11 mouse cellular contexts compared by ENCODE assay signal in the genomic region with DNA sequence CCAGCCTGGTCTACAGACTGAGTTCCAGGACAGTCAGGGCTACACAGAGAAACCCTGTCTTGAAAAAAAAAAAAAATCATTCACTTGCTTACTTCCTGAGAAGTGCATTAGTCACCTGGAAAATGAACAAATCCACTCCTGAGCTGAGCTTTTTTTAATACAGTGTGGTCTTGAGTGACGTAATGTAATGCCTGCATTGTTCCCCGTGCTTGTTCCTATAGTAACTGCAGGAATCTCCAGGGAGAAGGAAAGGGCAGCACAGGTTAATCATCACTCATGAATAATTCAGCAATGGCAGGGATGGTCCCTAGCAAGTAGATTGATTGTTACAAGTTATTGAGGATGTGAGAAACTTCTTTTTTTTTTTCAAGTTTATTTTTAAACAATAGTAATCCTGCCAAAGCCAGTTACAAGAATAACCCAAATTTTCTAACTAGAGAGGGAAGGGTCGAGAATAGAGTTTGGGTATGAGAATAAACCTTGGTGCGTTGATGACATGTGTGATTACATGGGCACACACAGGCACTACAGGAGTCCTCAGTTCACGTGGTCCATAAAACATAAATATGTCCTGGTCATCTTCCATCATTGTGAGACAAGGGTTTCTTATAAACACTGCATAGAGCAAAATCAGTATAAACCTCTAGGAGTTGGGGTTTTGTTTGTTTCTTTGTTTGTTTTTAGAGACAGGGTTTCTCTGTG. TPM values are rescaled to one million over a fixed set of nuclear protein-coding genes. Genes with fewer than 3 reads are reported as not detected.
DNase-seq lines count a peak whose midpoint lies in the region; ATAC-seq and TF ChIP-seq lines count a peak whose summit lies in the region.
"Had no signal": no experiment of that assay in that cellular context is flagged by ENCODE, and none has a peak within 500 bp of the region (broad histone marks: within the 10 kb centered on the region; RNA-seq: fewer than 3 reads in every experiment).

No protein-coding gene starts in this region.

- no peak overlapping the region for H3K4me3 ChIP-seq in embryonic facial prominence, embryonic 11.5 days (ENCODE audit: low read depth, low read length)
- no peak overlapping the region for H3K4me3 ChIP-seq in embryonic facial prominence, embryonic 10.5 days
- H3K4me3 ChIP-seq in forebrain, embryonic 11.5 days (ENCODE audit: low read depth, low read length): no peak overlapping the region
- no peak overlapping the region for H3K4me3 ChIP-seq in midbrain, embryonic 10.5 days
- H3K4me3 ChIP-seq in liver, embryonic 12.5 days: no peak overlapping the region
- no peak overlapping the region for H3K4me3 ChIP-seq in gastrocnemius, adult 2 months

- no peaks in the 10 kb centered on the region for H3K9me3 ChIP-seq in embryonic facial prominence, embryonic 11.5 days (replicated peaks; ENCODE audit: control insufficient read depth, low read length)
- H3K9me3 ChIP-seq in embryonic facial prominence, embryonic 10.5 days: no peaks in the 10 kb centered on the region
- no peaks in the 10 kb centered on the region for H3K9me3 ChIP-seq in forebrain, embryonic 11.5 days (ENCODE audit: control insufficient read depth, low read length)
- no peaks in the 10 kb centered on the region for H3K9me3 ChIP-seq in midbrain, embryonic 10.5 days (replicated peaks)
- H3K9me3 ChIP-seq in liver, embryonic 12.5 days (replicated peaks): no peaks in the 10 kb centered on the region

- no peaks in the 10 kb centered on the region for H3K4me1 ChIP-seq in embryonic facial prominence, embryonic 11.5 days (ENCODE audit: control insufficient read depth, insufficient read depth, low read length)
- no peaks in the 10 kb centered on the region for H3K4me1 ChIP-seq in embryonic facial prominence, embryonic 10.5 days
- peaks cover 3% of the 10 kb centered on the region; the same call in 1 of the 2 replicates for H3K4me1 ChIP-seq in forebrain, embryonic 11.5 days (replicated peaks; ENCODE audit: control insufficient read depth, insufficient read depth, low read length)
- peaks cover 27% of the 10 kb centered on the region for H3K4me1 ChIP-seq in midbrain, embryonic 10.5 days
- peaks cover 9% of the 10 kb centered on the region; the same call in 1 of the 2 replicates for H3K4me1 ChIP-seq in liver, embryonic 12.5 days

- H3K36me3 ChIP-seq in embryonic facial prominence, embryonic 11.5 days (replicated peaks; ENCODE audit: control insufficient read depth, insufficient read depth, low read depth, low read length): no peaks in the 10 kb centered on the region
- no peaks in the 10 kb centered on the region for H3K36me3 ChIP-seq in embryonic facial prominence, embryonic 10.5 days (replicated peaks)
- no peaks in the 10 kb centered on the region for H3K36me3 ChIP-seq in forebrain, embryonic 11.5 days (ENCODE audit: control insufficient read depth, insufficient read depth, low read length)
- H3K36me3 ChIP-seq in midbrain, embryonic 10.5 days: no peaks in the 10 kb centered on the region
- no peaks in the 10 kb centered on the region for H3K36me3 ChIP-seq in liver, embryonic 12.5 days

- WGBS in embryonic facial prominence, embryonic 11.5 days: 62% methylated on average over 5 of the region's 5 CpGs
- 66% methylated on average over 5 of the region's 5 CpGs for WGBS in embryonic facial prominence, embryonic 10.5 days
- 49% methylated on average over 5 of the region's 5 CpGs for WGBS in forebrain, embryonic 11.5 days
- WGBS in midbrain, embryonic 10.5 days: 48% methylated on average over 5 of the region's 5 CpGs
- 74% methylated on average over 5 of the region's 5 CpGs for WGBS in liver, embryonic 12.5 days (ENCODE audit: insufficient replicate concordance)

- H3K4me2 ChIP-seq in embryonic facial prominence, embryonic 11.5 days (ENCODE audit: low read depth, low read length): no peak overlapping the region
- H3K4me2 ChIP-seq in forebrain, embryonic 11.5 days (ENCODE audit: low read depth, low read length, severe bottlenecking): no peak overlapping the region
- no peak overlapping the region for H3K4me2 ChIP-seq in liver, embryonic 12.5 days

- H3K27ac ChIP-seq in embryonic facial prominence, embryonic 11.5 days (replicated peaks; ENCODE audit: low read depth, low read length): no peak overlapping the region
- H3K27ac ChIP-seq in embryonic facial prominence, embryonic 10.5 days (replicated peaks): no peak overlapping the region
- H3K27ac ChIP-seq in forebrain, embryonic 11.5 days (ENCODE audit: low read depth, low read length): no peak overlapping the region
- H3K27ac ChIP-seq in midbrain, embryonic 10.5 days (replicated peaks): peak overlapping the region; percentile 64
- no peak overlapping the region for H3K27ac ChIP-seq in liver, embryonic 12.5 days
- no peak overlapping the region for H3K27ac ChIP-seq in gastrocnemius, adult 2 months

- no peaks in the 10 kb centered on the region for H3K27me3 ChIP-seq in embryonic facial prominence, embryonic 11.5 days (ENCODE audit: control insufficient read depth, insufficient read depth, low read length)
- H3K27me3 ChIP-seq in embryonic facial prominence, embryonic 10.5 days (replicated peaks; ENCODE audit: low read depth, poor library complexity, severe bottlenecking): no peaks in the 10 kb centered on the region
- H3K27me3 ChIP-seq in forebrain, embryonic 11.5 days (ENCODE audit: control insufficient read depth, insufficient read depth, low read length): no peaks in the 10 kb centered on the region
- no peaks in the 10 kb centered on the region for H3K27me3 ChIP-seq in midbrain, embryonic 10.5 days (ENCODE audit: low read depth, poor library complexity, severe bottlenecking)
- no peaks in the 10 kb centered on the region for H3K27me3 ChIP-seq in liver, embryonic 12.5 days (replicated peaks)

- TF ChIP-seq CTCF in gastrocnemius, adult 2 months (IDR thresholded peaks at IDR 0.05): no peak

- intact Hi-C loops in gastrocnemius, adult 2 months (cut with DNase I): no loop called here

- DNase-seq in embryonic facial prominence, embryonic 11.5 days (ENCODE audit: low spot score): peak; percentile 36
- no peak for DNase-seq in embryonic facial prominence, embryonic 10.5 days (ENCODE audit: low spot score)
- peak; percentile 52 for DNase-seq in 416B (ENCODE audit: low read depth)
- DNase-seq in forebrain, embryonic 11.5 days (ENCODE audit: low spot score): no peak
- peak; percentile 49 for DNase-seq in midbrain, embryonic 10.5 days (ENCODE audit: low spot score)
- no peak for DNase-seq in left cerebral cortex, adult 11 months (ENCODE audit: low spot score)
- DNase-seq in gastrocnemius, adult 2 months: no peak
- DNase-seq: cerebellum, adult 11 months; kidney, adult 11 months had no signal

- no peak overlapping the region for H3K9ac ChIP-seq in embryonic facial prominence, embryonic 11.5 days (replicated peaks; ENCODE audit: low read length)
- H3K9ac ChIP-seq in forebrain, embryonic 11.5 days (ENCODE audit: low read length): no peak overlapping the region
- H3K9ac ChIP-seq in liver, embryonic 12.5 days: no peak overlapping the region

- ATAC-seq in embryonic facial prominence, embryonic 11.5 days (replicated peaks; ENCODE audit: insufficient number of reproducible peaks, low FRiP score, low TSS enrichment, low read depth): 0 out of 2 replicates have a peak, but pooled peaks have one; percentile 70
- ATAC-seq in forebrain, embryonic 11.5 days (replicated peaks; ENCODE audit: low FRiP score): peak; percentile 95
- no peak for ATAC-seq in liver, embryonic 12.5 days

RNA-seq across cellular contexts. Expression of a gene that starts 8.8 kb away (rescaled TPM):
- polyA plus RNA-seq in embryonic facial prominence, embryonic 11.5 days (2014; fragmentation: Nextera tagmentation; extraction: Ambion mirVana): 0.20 and 0.32 TPM in 2 replicates
- polyA plus RNA-seq in embryonic facial prominence, embryonic 10.5 days (2016; fragmentation: Nextera tagmentation; extraction: Ambion mirVana): 0.11 and 0.14 TPM in 2 replicates
- 0.32 and 0.49 TPM in 2 replicates for polyA plus RNA-seq in forebrain, embryonic 11.5 days (2014; fragmentation: Nextera tagmentation; extraction: Ambion mirVana)
- polyA plus RNA-seq in midbrain, embryonic 10.5 days (2016; fragmentation: Nextera tagmentation; extraction: Ambion mirVana): 0.48 and 0.50 TPM in 2 replicates
- polyA plus RNA-seq in liver, embryonic 12.5 days (2016; fragmentation: Nextera tagmentation; extraction: Ambion mirVana): 0.07 and 0.20 TPM in 2 replicates
- total RNA-seq in gastrocnemius, adult 2 months (2021): under 1 TPM; 0.05 to 0.06 TPM
- total RNA-seq: megakaryocyte progenitor cell, adult 5-6 weeks had no signal

RNA-seq across cellular contexts. Expression of a gene that starts 44.0 kb away (rescaled TPM):
- polyA plus RNA-seq in embryonic facial prominence, embryonic 11.5 days (2014; fragmentation: Nextera tagmentation; extraction: Ambion mirVana): 8.7 and 8.8 TPM in 2 replicates
- 7.5 TPM in 2 replicates for polyA plus RNA-seq in embryonic facial prominence, embryonic 10.5 days (2016; fragmentation: Nextera tagmentation; extraction: Ambion mirVana)
- 9.4 and 9.5 TPM in 2 replicates for polyA plus RNA-seq in forebrain, embryonic 11.5 days (2014; fragmentation: Nextera tagmentation; extraction: Ambion mirVana)
- polyA plus RNA-seq in midbrain, embryonic 10.5 days (2016; fragmentation: Nextera tagmentation; extraction: Ambion mirVana): 9.3 and 9.5 TPM in 2 replicates
- polyA plus RNA-seq in liver, embryonic 12.5 days (2016; fragmentation: Nextera tagmentation; extraction: Ambion mirVana): 6.3 and 6.6 TPM in 2 replicates
- 1 to 10 TPM; 3.6 to 6.4 TPM for total RNA-seq in gastrocnemius, adult 2 months (2021)

Comparison
In these comparisons a context has a peak if more than half of its experiments do, and no peak if none do; other contexts are left out.
1. DNase-seq: peak in embryonic facial prominence, embryonic 11.5 days (single experiment), 416B (single experiment) and midbrain, embryonic 10.5 days (single experiment); none in embryonic facial prominence, embryonic 10.5 days (single experiment), forebrain, embryonic 11.5 days (single experiment), left cerebral cortex, adult 11 months (single experiment) and gastrocnemius, adult 2 months (single experiment).